Mouse (Mus musculus): ENCODE data around the gene Xab2. TPM values are rescaled to one million over a fixed set of nuclear protein-coding genes. Genes with fewer than 3 reads are reported as not detected.

Xab2 gene
- total and polyA plus RNA-seq, 2 experiments: 14.9 to 26.8 TPM

GRCm38 (mm10) chr8:3648268-3648667 is 27.2 kb upstream of the Xab2 start:
- no peak for TF ChIP-seq CTCF (IDR thresholded peaks at IDR 0.05; ENCODE audit: low read depth, low read length)
- TF ChIP-seq POLR2A (IDR thresholded peaks at IDR 0.05; ENCODE audit: extremely low read depth, insufficient read depth, low read length): no peak
- H3K36me3 ChIP-seq (ENCODE audit: control insufficient read depth, insufficient read depth, low read length): no peaks in the 10 kb centered on the region
- no peak overlapping the region for H3K9ac ChIP-seq (ENCODE audit: low read depth, low read length)
- no peaks in the 10 kb centered on the region for H3K79me2 ChIP-seq (ENCODE audit: control insufficient read depth, insufficient read depth, low read length)
- DNase-seq (ENCODE audit: extremely low read depth, low read depth, low spot score): peak; percentile 26
- no peaks in the 10 kb centered on the region for H3K4me1 ChIP-seq (ENCODE audit: control insufficient read depth, insufficient read depth, low read length)
- 56% methylated on average over 2 of the region's 2 CpGs for WGBS
- no peak overlapping the region for H3K27ac ChIP-seq (replicated peaks; ENCODE audit: insufficient read depth, low read depth, low read length)
- no peak overlapping the region for H3K4me3 ChIP-seq (ENCODE audit: insufficient read depth, low read depth, low read length)
- H3K27me3 ChIP-seq (ENCODE audit: control insufficient read depth, insufficient read depth, low read length): no peaks in the 10 kb centered on the region; the same call in 1 of the 2 replicates

GRCm38 (mm10) chr8:3647561-3647960 is 26.4 kb upstream of the Xab2 start:
- no peaks in the 10 kb centered on the region for H3K79me2 ChIP-seq (ENCODE audit: control insufficient read depth, insufficient read depth, low read length)
- TF ChIP-seq CTCF (IDR thresholded peaks at IDR 0.05; ENCODE audit: low read depth, low read length) (no peak), POLR2A (IDR thresholded peaks at IDR 0.05; ENCODE audit: extremely low read depth, insufficient read depth, low read length) (no peak)
- H3K27ac ChIP-seq (replicated peaks; ENCODE audit: insufficient read depth, low read depth, low read length): no peak overlapping the region
- DNase-seq (ENCODE audit: extremely low read depth, low read depth, low spot score): no peak
- H3K36me3 ChIP-seq (ENCODE audit: control insufficient read depth, insufficient read depth, low read length): no peaks in the 10 kb centered on the region
- H3K9ac ChIP-seq (ENCODE audit: low read depth, low read length): no peak overlapping the region
- no peaks in the 10 kb centered on the region; the same call in 1 of the 2 replicates for H3K27me3 ChIP-seq (ENCODE audit: control insufficient read depth, insufficient read depth, low read length)
- 81% methylated on average over 4 of the region's 4 CpGs for WGBS
- no peaks in the 10 kb centered on the region for H3K4me1 ChIP-seq (ENCODE audit: control insufficient read depth, insufficient read depth, low read length)
- H3K4me3 ChIP-seq (ENCODE audit: insufficient read depth, low read depth, low read length): no peak overlapping the region

- no peak overlapping the region for H3K27ac ChIP-seq (replicated peaks; ENCODE audit: insufficient read depth, low read depth, low read length)
- TF ChIP-seq CTCF (IDR thresholded peaks at IDR 0.05; ENCODE audit: low read depth, low read length): no peak
- TF ChIP-seq POLR2A (IDR thresholded peaks at IDR 0.05; ENCODE audit: extremely low read depth, insufficient read depth, low read length): no peak
- DNase-seq (ENCODE audit: extremely low read depth, low read depth, low spot score): peak; percentile 74
- 82% methylated on average over 6 of the region's 6 CpGs for WGBS
- no peak overlapping the region for H3K4me3 ChIP-seq (ENCODE audit: insufficient read depth, low read depth, low read length)
- H3K79me2 ChIP-seq (ENCODE audit: control insufficient read depth, insufficient read depth, low read length): no peaks in the 10 kb centered on the region
- H3K9ac ChIP-seq (ENCODE audit: low read depth, low read length): no peak overlapping the region
- no peaks in the 10 kb centered on the region; the same call in 1 of the 2 replicates for H3K27me3 ChIP-seq (ENCODE audit: control insufficient read depth, insufficient read depth, low read length)
- 0 out of 2 replicates have a peak, but pooled peaks cover under 1% of the 10 kb centered on the region for H3K36me3 ChIP-seq (ENCODE audit: control insufficient read depth, insufficient read depth, low read length)
- H3K4me1 ChIP-seq (ENCODE audit: control insufficient read depth, insufficient read depth, low read length): no peaks in the 10 kb centered on the region
Observed at GRCm38 (mm10) chr8:3646824-3647531, 25.9 kb upstream of the Xab2 start.

GRCm38 (mm10) chr8:3645804-3646203 is 24.7 kb upstream of the Xab2 start:
- Histone ChIP-seq H3K36me3 (ENCODE audit: control insufficient read depth, insufficient read depth, low read length) (peaks cover 2% of the 10 kb centered on the region; the same call in 1 of the 2 replicates), H3K4me1 (ENCODE audit: control insufficient read depth, insufficient read depth, low read length) (no peaks in the 10 kb centered on the region), H3K79me2 (ENCODE audit: control insufficient read depth, insufficient read depth, low read length) (no peaks in the 10 kb centered on the region), H3K9ac (ENCODE audit: low read depth, low read length) (no peak overlapping the region), H3K27ac (replicated peaks; ENCODE audit: insufficient read depth, low read depth, low read length) (no peak overlapping the region), H3K27me3 (ENCODE audit: control insufficient read depth, insufficient read depth, low read length) (no peaks in the 10 kb centered on the region), H3K4me3 (ENCODE audit: insufficient read depth, low read depth, low read length) (no peak overlapping the region)
- DNase-seq (ENCODE audit: extremely low read depth, low read depth, low spot score): peak; percentile 75
- WGBS: 13% methylated on average over 5 of the region's 5 CpGs
- no peak for TF ChIP-seq POLR2A (IDR thresholded peaks at IDR 0.05; ENCODE audit: extremely low read depth, insufficient read depth, low read length)
- TF ChIP-seq CTCF (IDR thresholded peaks at IDR 0.05; ENCODE audit: low read depth, low read length): peak; percentile 67

GRCm38 (mm10) chr8:3631478-3631875 is 10.4 kb upstream of the Xab2 start:
- WGBS: 7% methylated on average over 8 of the region's 8 CpGs
- TF ChIP-seq CTCF (IDR thresholded peaks at IDR 0.05; ENCODE audit: low read depth, low read length) (no peak), POLR2A (IDR thresholded peaks at IDR 0.05; ENCODE audit: extremely low read depth, insufficient read depth, low read length) (no peak)
- Histone ChIP-seq H3K79me2 (ENCODE audit: control insufficient read depth, insufficient read depth, low read length) (no peaks in the 10 kb centered on the region; the same call in 1 of the 2 replicates), H3K36me3 (ENCODE audit: control insufficient read depth, insufficient read depth, low read length) (peaks cover 6% of the 10 kb centered on the region), H3K4me1 (ENCODE audit: control insufficient read depth, insufficient read depth, low read length) (peaks cover 4% of the 10 kb centered on the region), H3K9ac (ENCODE audit: low read depth, low read length) (peak overlapping the region; percentile 66), H3K27ac (replicated peaks; ENCODE audit: insufficient read depth, low read depth, low read length) (no peak overlapping the region), H3K27me3 (ENCODE audit: control insufficient read depth, insufficient read depth, low read length) (no peaks in the 10 kb centered on the region), H3K4me3 (ENCODE audit: insufficient read depth, low read depth, low read length) (peak overlapping the region; percentile 73)
- no peak for DNase-seq (ENCODE audit: extremely low read depth, low read depth, low spot score)
